Mouse (Mus musculus) ES-Bruce4 (cell line): Measurements from ENCODE around the gene Scrn3.

Source experiments
- CTCF ChIP-seq: IDR thresholded peaks from one replicate; pipeline ENCODE4 v1.8.1; 2011; ENCODE audit warnings: low read depth, low read length
- EP300 ChIP-seq: IDR thresholded peaks from 2 replicates; pipeline ENCODE4 v1.6.1; 2011; ENCODE audit warnings: low read depth, low read length; ENCODE audit not compliant: insufficient read depth
- POLR2A ChIP-seq: IDR thresholded peaks from one replicate; pipeline ENCODE4 v1.8.1; 2011; ENCODE audit warnings: low read length; ENCODE audit not compliant: insufficient read depth

DNA sequence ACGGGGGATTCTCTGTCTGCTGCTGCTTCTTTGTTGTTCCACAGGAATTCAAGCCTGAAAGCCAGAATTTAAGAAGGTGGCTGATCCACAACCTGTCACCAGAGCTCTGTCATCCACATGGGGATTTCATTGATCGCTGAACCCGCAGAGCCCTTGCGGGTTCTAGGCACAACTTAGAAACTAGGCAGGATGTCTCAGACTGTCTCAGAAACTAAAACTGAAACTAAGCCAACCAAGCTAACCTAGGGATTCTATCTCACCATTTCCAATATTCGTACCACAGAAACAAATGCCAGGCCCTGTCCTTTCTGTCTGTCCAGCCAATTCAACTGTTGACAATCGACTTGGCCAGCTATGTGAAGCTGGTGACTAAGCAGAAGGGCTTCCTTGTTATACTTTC, 35.8 kb downstream of the Scrn3 start:
- TF ChIP-seq POLR2A (no peak), CTCF (no peak), EP300 (no peak)
